Mouse (Mus musculus) stomach, postnatal 0 days (tissue): ENCODE results near the gene Epb41l2.

Experiments used
- CTCF ChIP-seq: IDR thresholded peaks from 2 replicates; pipeline ENCODE4 v1.5.1; 2016; ENCODE audit warnings: antibody characterized with exemption, low read depth, mild to moderate bottlenecking, moderate library complexity
- EP300 ChIP-seq: optimal IDR thresholded peaks from 2 replicates; pipeline ENCODE3; 2016; ENCODE audit warnings: antibody characterized with exemption

DNA sequence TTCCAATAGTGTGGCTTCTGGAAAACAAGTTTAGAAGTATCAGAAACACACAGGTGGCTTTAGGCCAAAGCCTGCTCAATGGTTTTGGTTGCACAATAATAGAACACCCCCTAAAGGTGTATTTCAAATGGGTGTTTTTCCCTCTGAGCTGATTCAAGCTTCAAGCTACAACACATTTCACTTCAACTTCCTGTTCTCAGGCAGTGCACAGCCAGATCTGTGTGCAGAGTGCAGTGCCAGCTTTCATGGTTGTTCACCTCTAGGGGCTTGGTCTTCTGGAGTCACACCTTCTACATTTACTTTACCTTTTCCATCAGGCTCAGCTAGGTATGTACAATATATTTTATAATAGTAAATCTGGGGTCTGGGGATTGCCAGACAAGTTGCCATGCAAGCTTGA lies 16.8 kb upstream of the Epb41l2 start:
- TF ChIP-seq CTCF (no peak), EP300 (no peak)
